Mouse (Mus musculus): ENCODE measurements around the gene Med18.

- TF ChIP-seq CTCF (IDR thresholded peaks at IDR 0.05; ENCODE audit: control insufficient read depth, insufficient read depth, insufficient replicate concordance, low read depth, low read length) (no peak), POLR2A (IDR thresholded peaks at IDR 0.05; ENCODE audit: control insufficient read depth, low read depth, low read length) (no peak)
Observed at GRCm38 (mm10) chr4:132409587-132410229, 54.0 kb downstream of the Med18 start.
